Mouse (Mus musculus) adrenal gland, postnatal 4 days (tissue): ENCODE data around the gene AA986860. TPM values are rescaled to one million over a fixed set of nuclear protein-coding genes. Genes with fewer than 3 reads are reported as not detected.

Experiments
- DNase-seq, 2 experiments: peaks; one replicate each; pipeline ENCODE4 v3.0.0; 2021 to 2022; ENCODE audit warnings: low spot score in 2 of 2, mixed read lengths in 2 of 2
- total RNA-seq, 2 experiments: library from RNA; stranded (reverse); gene quantifications; 2 replicates each; pipeline ENCODE4 v1.2.3; 2021

Gene AA986860
- total RNA-seq, 2 experiments from 2014 or later: 2.0 to 3.3 TPM

DNA sequence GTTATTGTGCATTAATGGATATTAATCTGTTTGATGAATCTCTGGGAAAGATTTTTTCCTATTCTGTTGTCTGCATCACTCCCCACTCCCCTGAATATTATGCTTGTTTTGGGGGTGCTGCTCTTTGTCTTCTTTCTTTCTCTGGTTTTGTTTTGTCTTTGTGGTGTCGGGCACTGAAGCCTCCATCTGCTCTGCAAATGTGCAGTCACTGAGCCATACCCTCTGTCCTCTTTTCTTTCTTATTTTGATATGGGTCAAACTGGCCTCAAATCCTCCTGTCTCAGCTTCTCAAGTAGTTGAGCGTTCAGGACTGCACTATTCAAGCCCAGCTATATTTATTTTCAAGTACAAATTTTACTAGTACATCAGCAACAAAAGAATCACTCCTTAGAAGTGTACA is 43.5 kb downstream of the AA986860 start:
- DNase-seq: no peak

- DNase-seq: no peak
These were observed 44.0 kb downstream of the AA986860 start for GRCm38 (mm10) chr1:130775691-130776331.

DNA sequence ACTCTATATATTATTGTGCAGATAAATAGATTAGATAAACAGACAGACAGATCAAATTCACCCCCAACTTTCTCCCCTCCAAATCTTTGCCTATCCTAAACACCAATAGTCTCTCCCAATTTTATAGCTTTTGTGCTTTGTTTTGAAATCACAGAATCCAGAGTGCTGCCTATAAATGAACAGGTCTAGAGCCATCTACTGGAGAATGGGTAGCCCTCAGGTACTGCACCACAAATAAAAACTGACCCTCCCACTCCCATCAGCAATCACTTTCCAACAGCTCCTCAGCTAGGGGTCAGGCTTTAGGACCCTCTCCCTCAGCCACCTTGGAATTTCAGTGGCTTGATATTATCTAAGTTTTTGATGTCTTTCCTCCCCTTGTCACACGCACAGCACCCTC is 44.9 kb downstream of the AA986860 start:
- no peak for DNase-seq

DNA sequence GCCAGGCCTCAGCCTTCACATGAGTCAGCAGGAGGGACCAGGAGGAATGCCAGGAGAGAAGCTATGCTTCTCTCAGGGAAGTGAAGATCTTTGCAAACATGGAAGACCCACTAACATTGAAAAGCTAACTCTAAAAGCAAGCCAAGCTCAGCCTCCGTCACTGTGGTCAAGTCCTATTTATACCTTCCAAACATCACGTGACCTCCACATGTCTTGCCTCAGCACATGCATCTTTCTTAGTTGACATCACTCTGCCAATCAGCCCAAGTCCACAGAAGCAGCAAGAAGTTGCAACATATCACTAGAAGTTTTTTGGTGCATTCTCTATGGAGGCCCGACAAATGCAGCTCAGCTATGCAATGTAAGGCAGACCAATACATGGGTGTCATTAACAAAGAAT is 48.1 kb downstream of the AA986860 start:
- DNase-seq: no peak

- DNase-seq: no peak
These were observed 52.3 kb downstream of the AA986860 start for GRCm38 (mm10) chr1:130784054-130784453.

DNA sequence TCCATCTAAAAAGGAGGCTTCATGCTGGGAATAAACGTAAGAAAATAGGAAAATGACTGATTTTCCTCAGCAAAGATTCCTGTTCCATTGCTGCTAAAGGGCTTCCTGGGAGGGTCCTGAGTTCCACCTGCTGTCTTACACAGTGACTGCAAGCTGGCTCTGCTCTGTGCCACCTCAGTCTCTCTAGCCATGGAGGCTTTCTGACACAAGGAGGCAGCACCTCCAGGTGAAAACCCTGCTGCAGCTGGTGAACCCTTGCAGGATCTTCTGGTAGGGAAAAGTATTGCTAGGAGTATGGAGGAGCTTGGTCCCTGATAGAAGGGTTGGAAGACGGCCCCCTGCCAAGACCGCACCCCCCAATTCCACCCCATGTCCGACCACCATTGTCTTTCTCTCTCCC is 55.2 kb downstream of the AA986860 start:
- DNase-seq: no peak

DNA sequence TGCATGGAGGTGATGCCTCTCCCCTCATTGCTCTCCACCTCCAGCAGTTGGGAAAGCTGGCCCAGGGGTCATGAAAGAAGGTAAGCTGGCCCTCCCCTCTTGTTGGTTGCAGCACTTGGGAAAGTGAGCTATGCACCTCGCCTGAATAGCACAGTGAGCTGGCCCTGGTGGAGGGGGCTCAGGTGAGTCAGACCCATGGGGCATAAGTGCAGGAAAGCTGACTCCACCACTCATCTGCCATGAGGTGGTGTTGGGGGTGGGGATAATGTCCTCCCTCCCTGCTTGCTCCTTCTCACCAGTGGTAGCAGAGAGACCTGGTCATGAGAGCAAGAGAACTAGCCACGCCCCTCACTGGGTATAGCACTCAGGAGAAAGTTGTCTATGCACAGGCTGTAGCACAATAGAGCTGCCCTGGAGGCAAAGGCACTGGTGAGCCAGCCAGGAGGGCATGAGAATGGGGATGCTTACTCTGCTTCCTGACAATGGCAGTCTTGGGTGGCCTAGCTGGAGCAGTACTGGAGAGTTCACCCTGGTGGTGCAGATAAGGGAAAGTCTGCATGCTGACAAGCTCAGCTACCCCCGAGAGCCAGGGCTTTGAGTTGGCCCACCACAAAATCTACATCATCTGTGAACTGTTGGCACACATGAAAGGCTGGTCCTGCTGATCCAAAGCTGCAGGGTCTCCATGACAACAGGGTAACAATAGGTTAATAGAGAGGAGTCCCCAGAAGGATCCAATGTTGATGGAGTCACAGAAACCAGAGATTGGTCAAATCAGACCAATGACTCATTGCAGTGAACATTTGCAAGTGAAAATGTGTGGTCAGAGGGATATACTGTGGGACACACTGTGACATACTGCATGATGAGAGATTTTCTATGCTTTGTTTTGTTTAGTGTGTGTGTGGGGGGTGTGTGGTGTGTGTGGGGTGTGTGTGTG is 58.0 kb downstream of the AA986860 start:
- no peak for DNase-seq

Other genes with a start within 250 kb of the AA986860 start
- not detected for gene Zp3r, start 102.4 kb upstream of the AA986860 start, total RNA-seq
- gene C4bp, start 70.3 kb upstream of the AA986860 start, total RNA-seq: 1 to 10 TPM in 1 of 2 experiments, under 1 TPM in 1; 0.50 to 4.1 TPM
- under 1 TPM in 1 of 2 experiments, not detected in 1; 0.17 TPM for gene Gm29427, start 16.2 kb upstream of the AA986860 start, total RNA-seq
- gene Yod1, start 14.6 kb upstream of the AA986860 start, total RNA-seq: 10 to 100 TPM in 1 of 2 experiments, 1 to 10 TPM in 1; 9.7 to 10.3 TPM
- 10 to 100 TPM; 26.8 to 27.3 TPM for gene Pfkfb2, start 2.7 kb upstream of the AA986860 start, total RNA-seq
- not detected for gene Fcamr, start 68.9 kb downstream of the AA986860 start, total RNA-seq
- gene Pigr, start 94.7 kb downstream of the AA986860 start, total RNA-seq: 1 to 10 TPM in 1 of 2 experiments, under 1 TPM in 1; 0.53 to 1.2 TPM
- gene Fcmr, start 133.7 kb downstream of the AA986860 start, total RNA-seq: 1 to 10 TPM in 1 of 2 experiments, under 1 TPM in 1; 0.50 to 1.0 TPM
- not detected for gene Il24, start 155.5 kb downstream of the AA986860 start, total RNA-seq
- not detected for gene Il20, start 179.5 kb downstream of the AA986860 start, total RNA-seq
- gene Il19, start 208.1 kb downstream of the AA986860 start, total RNA-seq: not detected